Mouse (Mus musculus): ENCODE data around the gene Cdk20. TPM values are rescaled to one million over a fixed set of nuclear protein-coding genes. Genes with fewer than 3 reads are reported as not detected.

The Cdk20 gene
- polyA plus RNA-seq, 1 experiment from 2014 or later, result 23.5 TPM

DNA sequence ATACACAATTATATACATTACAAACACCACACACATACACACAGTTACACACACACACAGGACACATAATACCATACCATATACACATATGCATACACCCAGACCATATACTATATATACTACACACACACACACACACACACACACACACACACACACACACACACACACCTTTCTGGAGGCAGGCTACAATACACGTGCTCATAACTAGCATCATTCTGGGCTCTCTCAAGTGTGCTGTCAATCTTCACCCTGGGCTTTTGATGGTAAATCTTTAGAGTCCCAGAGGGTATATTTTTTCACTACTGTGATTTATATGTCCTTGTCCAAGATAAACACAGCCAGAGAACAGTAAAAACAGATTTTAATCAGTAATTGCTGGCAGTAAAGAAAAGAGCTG lies 6.8 kb upstream of the Cdk20 start:
- Histone ChIP-seq H3K4me3 (replicated peaks) (no peak overlapping the region), H3K27ac (replicated peaks) (no peak overlapping the region), H3K36me3 (no peaks in the 10 kb centered on the region), H3K9me3 (replicated peaks) (no peaks in the 10 kb centered on the region), H3K4me1 (no peaks in the 10 kb centered on the region), H3K9ac (replicated peaks) (no peak overlapping the region), H3K27me3 (replicated peaks) (no peaks in the 10 kb centered on the region), H3K4me2 (no peak overlapping the region)
- ATAC-seq (ENCODE audit: low FRiP score), result no peak
- WGBS, result 39% methylated on average over 1 of the region's 1 CpGs

DNA sequence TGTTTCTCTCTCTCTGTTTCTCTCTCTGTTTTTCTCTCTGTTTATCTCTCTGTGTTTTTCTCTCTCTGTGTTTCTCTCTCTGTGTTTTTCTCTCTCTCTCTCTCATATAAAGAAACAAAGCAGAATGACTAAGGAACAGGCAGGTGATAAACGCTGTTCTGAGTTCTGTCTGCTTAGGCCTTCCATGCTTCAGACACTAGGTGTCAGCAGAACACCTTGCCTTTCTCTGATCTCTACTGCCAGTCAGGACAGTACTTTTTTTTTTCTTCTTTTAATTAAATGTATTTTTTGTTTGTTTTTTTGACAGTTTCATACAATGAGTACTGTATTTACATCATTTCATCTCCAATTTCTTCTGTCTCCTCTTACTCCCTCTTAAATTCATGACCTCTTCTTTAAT lies 2.8 kb upstream of the Cdk20 start:
- Histone ChIP-seq H3K4me3 (replicated peaks) (no peak overlapping the region), H3K36me3 (no peaks in the 10 kb centered on the region), H3K9me3 (replicated peaks) (no peaks in the 10 kb centered on the region), H3K4me2 (no peak overlapping the region), H3K27ac (replicated peaks) (no peak overlapping the region), H3K4me1 (peaks cover 18% of the 10 kb centered on the region), H3K27me3 (replicated peaks) (no peaks in the 10 kb centered on the region), H3K9ac (replicated peaks) (no peak overlapping the region)
- WGBS, result 6% methylated on average over 1 of the region's 1 CpGs
- no peak for ATAC-seq (ENCODE audit: low FRiP score)

GRCm38 (mm10) chr13:64437801-64438200 lies 5.7 kb downstream of the Cdk20 start:
- ATAC-seq (ENCODE audit: low FRiP score), result no peak
- Histone ChIP-seq H3K27me3 (replicated peaks) (no peaks in the 10 kb centered on the region), H3K27ac (replicated peaks) (no peak overlapping the region), H3K4me3 (replicated peaks) (no peak overlapping the region), H3K4me1 (peaks cover 11% of the 10 kb centered on the region), H3K36me3 (peaks cover 14% of the 10 kb centered on the region; the same call in 1 of the 2 replicates), H3K4me2 (no peak overlapping the region), H3K9me3 (replicated peaks) (no peaks in the 10 kb centered on the region), H3K9ac (replicated peaks) (no peak overlapping the region)
- WGBS, result 76% methylated on average over 7 of the region's 7 CpGs

GRCm38 (mm10) chr13:64438863-64439452 lies 6.8 kb downstream of the Cdk20 start:
- WGBS, result 57% methylated on average over 9 of the region's 9 CpGs
- Histone ChIP-seq H3K9me3 (replicated peaks) (no peaks in the 10 kb centered on the region), H3K36me3 (peaks cover 14% of the 10 kb centered on the region; the same call in 1 of the 2 replicates), H3K27ac (replicated peaks) (no peak overlapping the region), H3K9ac (replicated peaks) (no peak overlapping the region), H3K4me3 (replicated peaks) (no peak overlapping the region), H3K27me3 (replicated peaks) (no peaks in the 10 kb centered on the region), H3K4me2 (no peak overlapping the region), H3K4me1 (0 out of 2 replicates have a peak, but pooled peaks cover 2% of the 10 kb centered on the region)
- ATAC-seq (ENCODE audit: low FRiP score), result peak; percentile 56; the same call in 1 of the 2 replicates

- ATAC-seq (ENCODE audit: low FRiP score), result no peak
- 88% methylated on average over 5 of the region's 5 CpGs for WGBS
- Histone ChIP-seq H3K27me3 (replicated peaks) (no peaks in the 10 kb centered on the region), H3K9me3 (replicated peaks) (no peaks in the 10 kb centered on the region), H3K9ac (replicated peaks) (no peak overlapping the region), H3K4me1 (no peaks in the 10 kb centered on the region), H3K4me2 (no peak overlapping the region), H3K27ac (replicated peaks) (no peak overlapping the region), H3K4me3 (replicated peaks) (no peak overlapping the region), H3K36me3 (peaks cover 14% of the 10 kb centered on the region; the same call in 1 of the 2 replicates)
Measured at GRCm38 (mm10) chr13:64439471-64439870, 7.4 kb downstream of the Cdk20 start.

- no peak for ATAC-seq (ENCODE audit: low FRiP score)
- Histone ChIP-seq H3K4me1 (no peaks in the 10 kb centered on the region), H3K9ac (replicated peaks) (no peak overlapping the region), H3K9me3 (replicated peaks) (no peaks in the 10 kb centered on the region), H3K27me3 (replicated peaks) (no peaks in the 10 kb centered on the region), H3K4me3 (replicated peaks) (no peak overlapping the region), H3K36me3 (peaks cover 14% of the 10 kb centered on the region; the same call in 1 of the 2 replicates), H3K27ac (replicated peaks) (no peak overlapping the region), H3K4me2 (no peak overlapping the region)
- WGBS, result 83% methylated on average over 4 of the region's 4 CpGs
Measured at GRCm38 (mm10) chr13:64440592-64440991, 8.5 kb downstream of the Cdk20 start.

- 61% methylated on average over 4 of the region's 4 CpGs for WGBS
- Histone ChIP-seq H3K4me2 (no peak overlapping the region), H3K4me3 (replicated peaks) (no peak overlapping the region), H3K9ac (replicated peaks) (no peak overlapping the region), H3K27ac (replicated peaks) (no peak overlapping the region), H3K4me1 (no peaks in the 10 kb centered on the region), H3K36me3 (peaks cover 14% of the 10 kb centered on the region; the same call in 1 of the 2 replicates), H3K9me3 (replicated peaks) (no peaks in the 10 kb centered on the region), H3K27me3 (replicated peaks) (no peaks in the 10 kb centered on the region)
- ATAC-seq (ENCODE audit: low FRiP score), result peak; percentile 83; the same call in 1 of the 2 replicates
Measured at GRCm38 (mm10) chr13:64443263-64443894, 11.3 kb downstream of the Cdk20 start.

DNA sequence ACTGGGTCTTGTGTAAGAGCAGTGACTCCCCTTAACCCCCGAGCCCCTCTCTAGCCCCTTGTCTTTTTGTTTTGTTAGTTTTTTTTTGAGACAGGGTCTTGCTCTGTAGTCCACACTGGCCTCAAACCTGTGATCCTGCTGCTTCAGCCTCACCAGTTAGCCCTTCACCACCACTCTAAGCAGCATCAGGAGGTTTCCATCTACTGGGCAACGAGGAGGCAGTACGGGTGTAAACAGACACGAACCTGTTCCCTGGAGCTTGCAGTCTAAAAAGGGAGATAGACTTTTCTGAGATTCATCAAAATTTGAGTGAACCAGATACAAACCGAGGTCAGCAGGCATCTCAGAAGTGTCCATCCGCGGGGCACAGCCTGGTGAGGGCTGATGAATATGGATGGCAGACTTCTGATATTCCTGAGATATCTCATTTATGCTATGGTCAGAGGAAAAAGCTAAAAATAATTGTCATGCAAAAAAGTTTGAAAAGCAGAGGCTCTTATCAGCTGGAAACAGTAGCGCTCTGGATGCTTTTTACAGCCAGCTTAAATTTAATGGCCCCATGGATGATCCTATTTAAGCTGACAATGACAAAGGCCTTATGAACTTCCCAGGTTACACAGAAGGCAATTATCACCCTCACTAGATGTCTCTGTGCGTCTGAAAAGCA lies 13.3 kb downstream of the Cdk20 start:
- 73% methylated on average over 9 of the region's 9 CpGs for WGBS
- H3K9me3 ChIP-seq (replicated peaks), result no peaks in the 10 kb centered on the region
- H3K4me3 ChIP-seq (replicated peaks), result no peak overlapping the region
- H3K27ac ChIP-seq (replicated peaks), result no peak overlapping the region
- no peaks in the 10 kb centered on the region for H3K27me3 ChIP-seq (replicated peaks)
- no peak overlapping the region for H3K9ac ChIP-seq (replicated peaks)
- H3K4me2 ChIP-seq, result no peak overlapping the region
- no peaks in the 10 kb centered on the region for H3K4me1 ChIP-seq
- 0 out of 2 replicates have a peak, but pooled peaks cover 4% of the 10 kb centered on the region for H3K36me3 ChIP-seq
- ATAC-seq (ENCODE audit: low FRiP score), result no peak

DNA sequence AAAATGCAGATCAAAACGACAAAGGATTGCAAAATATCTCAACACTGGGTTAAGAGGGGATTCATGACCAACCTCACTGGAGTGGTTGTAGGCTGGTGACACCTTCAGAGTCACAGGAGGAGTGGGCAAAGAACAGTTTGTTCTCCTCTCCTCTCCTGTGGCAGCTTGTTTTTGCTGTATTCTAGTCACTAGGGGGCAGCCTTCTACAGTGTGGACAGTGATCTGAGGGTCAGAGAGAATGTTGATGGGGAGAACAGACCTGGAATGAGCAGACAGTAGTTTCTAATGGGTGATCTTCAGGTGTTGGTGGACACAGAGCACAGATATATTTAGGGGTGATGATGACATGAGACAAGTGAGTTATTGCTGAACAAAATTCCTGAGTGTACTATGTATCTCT lies 15.8 kb downstream of the Cdk20 start:
- no peak overlapping the region for H3K9ac ChIP-seq (replicated peaks)
- H3K4me2 ChIP-seq, result no peak overlapping the region
- H3K36me3 ChIP-seq, result no peaks in the 10 kb centered on the region
- H3K4me3 ChIP-seq (replicated peaks), result no peak overlapping the region
- ATAC-seq (ENCODE audit: low FRiP score), result no peak
- no peaks in the 10 kb centered on the region for H3K27me3 ChIP-seq (replicated peaks)
- no peaks in the 10 kb centered on the region for H3K4me1 ChIP-seq
- 8% methylated on average over 1 of the region's 1 CpGs for WGBS
- no peaks in the 10 kb centered on the region for H3K9me3 ChIP-seq (replicated peaks)
- H3K27ac ChIP-seq (replicated peaks), result no peak overlapping the region

GRCm38 (mm10) chr13:64448729-64449128 lies 16.6 kb downstream of the Cdk20 start:
- no peak overlapping the region for H3K27ac ChIP-seq (replicated peaks)
- no peak overlapping the region for H3K4me2 ChIP-seq
- H3K4me1 ChIP-seq, result no peaks in the 10 kb centered on the region
- no peaks in the 10 kb centered on the region for H3K36me3 ChIP-seq
- no peak overlapping the region for H3K4me3 ChIP-seq (replicated peaks)
- no peak overlapping the region for H3K9ac ChIP-seq (replicated peaks)
- H3K9me3 ChIP-seq (replicated peaks), result no peaks in the 10 kb centered on the region
- WGBS, result 89% methylated on average over 5 of the region's 5 CpGs
- H3K27me3 ChIP-seq (replicated peaks), result no peaks in the 10 kb centered on the region
- no peak for ATAC-seq (ENCODE audit: low FRiP score)

- WGBS, result 69% methylated on average over 7 of the region's 7 CpGs
- ATAC-seq (ENCODE audit: low FRiP score), result no peak
- H3K4me1 ChIP-seq, result no peaks in the 10 kb centered on the region
- no peak overlapping the region for H3K4me2 ChIP-seq
- H3K27ac ChIP-seq (replicated peaks), result no peak overlapping the region
- H3K4me3 ChIP-seq (replicated peaks), result no peak overlapping the region
- no peaks in the 10 kb centered on the region for H3K36me3 ChIP-seq
- no peak overlapping the region for H3K9ac ChIP-seq (replicated peaks)
- no peaks in the 10 kb centered on the region for H3K27me3 ChIP-seq (replicated peaks)
- no peaks in the 10 kb centered on the region for H3K9me3 ChIP-seq (replicated peaks)
Measured at GRCm38 (mm10) chr13:64450001-64450794, 18.1 kb downstream of the Cdk20 start.

Data from neural tube, embryonic 15.5 days (tissue).